Mouse (Mus musculus) mouse trophoblast stem cell (cell line): ENCODE results near the gene Tedc1.
"Not testable (repeated sequence)": the region's sequence is repeated elsewhere in the genome, so short reads cannot be mapped to it uniquely, and the experiment has no call there.

ENCODE experiments used
- in situ Hi-C, 2 experiments: fragments of 300-500 bp; cut with MseI, MboI; formaldehyde crosslinking; loops; 2 replicates in 1 of 2; 3 replicates in 1 of 2; pipeline ENCODE4 v1.15.1; 2025

Tedc1 gene

DNA sequence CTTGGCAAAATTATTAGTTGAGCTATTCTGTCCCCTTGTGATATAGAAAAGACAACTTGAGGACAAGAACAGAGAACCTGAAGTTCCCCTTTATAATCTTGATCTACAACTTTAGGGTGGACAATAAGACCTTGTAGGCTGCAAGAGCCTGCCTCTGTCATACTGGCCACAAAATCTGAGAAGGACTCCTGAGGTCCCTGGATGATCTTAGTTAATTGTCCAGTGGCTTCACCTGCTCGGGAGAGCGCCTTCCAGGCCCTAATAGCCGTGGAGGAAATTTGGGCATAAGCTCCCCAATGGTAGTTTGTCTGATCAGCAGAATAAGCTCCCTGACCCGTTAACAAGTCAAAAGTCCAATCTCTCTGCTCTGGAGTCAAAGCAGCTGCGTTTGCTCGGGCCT is 42.9 kb downstream of the Tedc1 start:
- in situ Hi-C loops = not testable (repeated sequence)

DNA sequence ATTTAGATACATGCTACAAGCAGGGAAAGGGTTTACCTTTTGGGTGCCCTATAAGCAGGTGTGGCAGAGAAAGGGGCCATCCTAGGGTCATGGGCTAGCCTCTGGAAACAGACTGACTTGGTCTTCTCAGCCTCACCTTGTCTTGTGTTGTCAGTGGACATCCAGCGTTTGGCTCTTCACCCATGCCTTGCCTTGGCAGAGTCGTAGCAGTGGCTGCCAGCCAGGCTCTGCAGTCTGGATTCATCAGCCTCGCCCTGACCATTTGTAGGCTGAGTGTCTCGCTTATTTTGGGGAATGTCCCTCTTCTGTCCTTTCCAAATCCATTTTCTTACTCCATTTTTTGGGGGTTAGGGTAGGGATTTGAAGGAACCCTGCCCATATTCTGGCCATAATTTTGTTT is 45.1 kb downstream of the Tedc1 start:
- in situ Hi-C loops = loop anchor here (25.0 kb wide), 3 partner anchors 386 to 536 kb away; no protein-coding TSS in a partner anchor

DNA sequence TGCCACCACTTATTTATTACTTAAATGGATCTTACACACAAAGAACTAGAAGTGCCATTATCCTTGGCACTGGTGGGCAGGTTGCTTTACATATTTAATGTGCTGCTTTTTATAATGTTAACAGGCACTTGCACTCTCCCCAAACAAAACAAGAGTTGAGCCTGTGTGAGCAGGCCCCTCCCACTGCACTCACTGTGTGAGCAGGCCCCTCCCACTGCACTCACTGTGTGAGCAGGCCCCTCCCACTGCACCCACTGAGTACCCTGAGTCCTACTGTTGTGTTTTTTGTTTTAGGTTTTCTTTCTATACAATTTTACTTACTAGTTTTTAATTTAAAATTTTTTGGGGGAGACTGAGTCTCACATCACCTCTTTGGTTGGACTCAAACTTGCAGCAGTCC is 45.8 kb downstream of the Tedc1 start:
- in situ Hi-C loops = loop anchor here (25.0 kb wide), 3 partner anchors 385 to 535 kb away; no protein-coding TSS in a partner anchor

DNA sequence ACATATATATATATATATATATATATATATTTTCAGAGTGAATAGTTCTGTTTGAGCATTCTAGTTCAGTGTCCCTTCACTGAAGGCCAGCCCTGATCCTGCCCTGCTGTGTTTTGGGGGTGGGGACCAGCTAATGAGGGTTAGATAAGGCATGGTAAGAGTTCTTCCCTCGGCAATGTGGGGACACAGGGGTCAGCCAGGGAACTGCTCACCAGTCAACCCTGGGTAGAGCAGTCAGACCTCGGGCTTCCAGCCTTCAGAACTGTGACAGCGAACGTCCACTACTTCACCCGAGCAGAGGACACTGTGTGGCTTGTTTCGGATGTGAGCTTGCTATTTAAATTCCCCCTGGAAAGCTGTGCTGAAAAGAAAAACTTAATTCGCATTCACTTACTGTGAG is 47.3 kb downstream of the Tedc1 start:
- in situ Hi-C loops = loop anchor here (25.0 kb wide), 3 partner anchors 384 to 534 kb away; no protein-coding TSS in a partner anchor

DNA sequence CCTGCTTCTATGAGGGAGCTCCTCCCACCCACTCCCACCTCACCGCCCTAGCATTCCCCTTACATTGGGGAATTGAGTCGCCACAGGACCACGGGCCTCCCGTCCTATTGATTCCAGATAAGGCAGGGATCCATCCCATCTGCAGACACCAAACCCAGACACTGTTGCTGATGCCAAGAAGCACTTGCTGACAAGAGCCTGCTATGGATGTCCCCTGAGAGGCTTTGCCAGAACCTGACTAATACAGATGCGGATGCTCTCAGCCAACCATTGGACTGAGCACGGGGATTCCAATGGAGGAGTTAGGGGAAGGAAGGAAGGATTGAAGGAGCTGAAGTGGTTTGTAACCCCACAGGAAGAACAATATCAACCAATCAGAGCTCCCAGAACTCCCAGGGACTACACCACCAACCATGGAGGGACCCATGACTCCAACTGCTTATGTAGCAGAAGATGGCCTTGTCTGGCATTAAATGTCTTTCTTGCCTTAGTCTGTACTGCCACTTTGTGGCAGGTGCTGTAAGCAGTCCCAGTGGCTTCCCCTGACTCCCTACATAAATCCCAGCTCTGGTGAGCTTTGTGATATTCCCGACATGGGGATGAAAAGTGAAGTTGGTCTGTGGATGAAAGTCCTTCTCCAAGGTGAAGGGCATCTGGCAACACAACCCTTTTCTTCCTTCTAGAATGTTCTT is 49.2 kb downstream of the Tedc1 start:
- in situ Hi-C loops = loop anchor here (25.0 kb wide), 3 partner anchors 382 to 532 kb away; no protein-coding TSS in a partner anchor

DNA sequence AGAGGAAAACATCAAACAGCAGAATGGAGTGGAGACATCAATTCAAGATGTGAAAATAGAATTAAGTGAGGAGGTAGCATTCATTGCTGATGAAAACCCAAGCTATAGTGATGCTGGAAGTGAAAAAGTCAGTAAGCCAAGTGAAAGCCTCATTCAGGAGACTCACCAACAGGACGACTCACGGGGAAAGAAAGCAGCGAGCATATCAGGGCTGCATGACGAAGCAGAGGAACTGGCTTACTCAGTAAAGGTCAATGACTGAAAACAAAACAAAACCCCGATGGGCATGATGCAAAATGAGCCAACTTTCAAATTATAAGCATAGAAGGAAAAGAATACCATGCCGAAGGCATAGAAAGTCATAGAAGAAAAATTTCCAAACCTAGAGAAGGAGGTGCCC is 51.5 kb downstream of the Tedc1 start:
- in situ Hi-C loops = loop anchor here (25.0 kb wide), 3 partner anchors 380 to 530 kb away; no protein-coding TSS in a partner anchor

DNA sequence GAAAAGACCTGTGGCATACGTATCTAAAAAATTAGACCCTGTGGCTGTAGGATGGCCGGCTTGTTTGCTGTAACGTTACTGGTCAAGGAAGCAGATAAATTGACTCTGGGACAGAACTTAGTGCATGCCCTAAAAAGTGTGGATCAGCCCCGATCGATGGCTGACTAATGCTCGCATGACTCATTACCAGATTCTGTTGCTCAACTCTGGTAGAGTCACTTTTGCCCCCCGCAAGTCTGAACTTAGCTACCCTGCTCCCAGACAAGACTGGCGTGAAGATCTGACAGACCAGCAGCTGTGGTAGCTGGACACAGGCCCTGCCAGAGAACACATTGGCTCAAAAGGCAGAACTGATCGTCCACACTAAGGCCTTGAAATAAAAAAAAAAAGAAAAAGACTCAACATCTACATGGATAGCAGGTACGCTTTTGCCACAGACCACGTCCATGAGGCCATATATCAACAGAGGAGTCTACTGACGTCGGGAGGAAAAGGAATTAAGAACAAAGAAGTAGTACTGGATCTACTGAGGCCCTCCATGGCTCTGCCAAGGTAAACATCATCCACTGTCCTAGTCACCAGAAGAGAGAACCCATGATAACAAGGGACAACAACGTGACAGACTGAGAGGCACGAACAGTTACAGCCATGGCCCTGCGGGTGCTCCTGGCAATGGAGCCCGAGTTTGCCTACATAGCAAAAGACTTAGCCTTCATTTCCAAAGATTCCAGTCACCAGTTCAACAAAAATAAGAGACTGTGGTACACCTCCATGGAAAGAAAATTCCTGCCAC is 54.6 kb downstream of the Tedc1 start:
- in situ Hi-C loops = loop anchor here (25.0 kb wide), 3 partner anchors 377 to 527 kb away; no protein-coding TSS in a partner anchor

DNA sequence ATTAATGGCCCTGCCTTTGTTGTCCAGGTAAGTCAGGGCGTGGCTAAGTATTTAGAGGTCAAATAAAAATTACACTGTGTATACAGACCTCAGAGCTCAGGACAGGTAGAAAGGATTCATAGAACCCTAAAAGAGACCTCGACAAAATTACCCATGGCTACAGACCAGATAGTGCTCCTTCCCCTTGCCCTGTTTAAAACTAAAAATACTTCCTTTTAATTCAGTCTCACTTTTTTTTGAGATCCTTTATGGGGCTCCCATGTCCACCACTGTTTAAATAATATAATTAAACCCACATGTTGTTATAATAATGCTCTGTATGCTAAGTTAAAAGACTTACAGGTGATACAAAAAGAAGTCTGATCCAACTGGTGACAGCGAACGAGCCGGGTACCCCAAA is 55.6 kb downstream of the Tedc1 start:
- in situ Hi-C loops = loop anchor here (25.0 kb wide), 3 partner anchors 376 to 526 kb away; no protein-coding TSS in a partner anchor

DNA sequence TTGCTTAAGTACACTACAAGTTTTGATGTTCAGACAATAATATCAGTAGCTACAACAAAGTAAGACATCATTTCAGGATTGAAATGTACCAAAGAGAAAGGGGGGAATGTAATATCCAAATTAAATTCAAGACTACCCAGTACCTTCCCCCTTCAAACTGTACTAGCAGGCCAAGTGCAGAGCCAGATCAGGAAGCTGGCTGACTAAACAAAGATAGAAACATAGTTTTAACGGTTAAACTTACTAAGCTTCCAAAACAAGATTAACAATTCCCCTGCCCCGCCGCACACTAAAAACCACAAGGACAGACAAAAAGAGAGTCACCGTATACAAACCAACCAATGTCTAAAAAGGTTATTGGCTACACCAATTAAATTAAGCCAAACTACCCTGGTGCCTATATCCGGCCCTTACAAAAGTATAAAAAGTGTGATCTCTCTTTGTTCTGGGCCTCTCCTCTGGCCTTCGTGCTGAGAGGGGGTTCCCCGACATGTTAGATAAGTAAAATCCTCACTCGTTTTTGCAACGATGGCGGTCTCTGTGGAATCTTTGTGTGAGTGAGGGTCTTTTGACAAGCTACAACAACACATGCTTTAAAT is 56.2 kb downstream of the Tedc1 start:
- in situ Hi-C loops = loop anchor here (25.0 kb wide), 3 partner anchors 375 to 525 kb away; no protein-coding TSS in a partner anchor

DNA sequence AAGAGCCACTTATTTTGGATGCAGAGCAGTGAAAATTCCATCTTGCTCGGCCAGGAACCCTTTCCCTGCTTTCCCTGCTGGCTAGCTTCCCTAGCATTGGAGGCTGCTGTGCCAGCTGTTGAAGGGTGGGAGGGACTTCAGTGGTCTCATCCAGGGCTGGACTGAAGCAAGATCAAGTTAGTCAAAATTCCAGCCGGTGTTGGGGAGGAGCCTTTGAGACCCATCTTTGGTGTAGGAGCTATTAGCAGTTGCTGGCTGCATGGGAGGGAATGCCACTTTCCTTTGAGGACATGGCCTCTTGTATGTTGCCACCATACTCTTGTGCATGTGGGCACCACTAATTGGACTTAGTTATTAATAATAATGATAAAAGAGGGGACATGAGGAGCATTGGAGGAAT is 57.0 kb downstream of the Tedc1 start:
- in situ Hi-C loops = loop anchor here (25.0 kb wide), 3 partner anchors 374 to 524 kb away; no protein-coding TSS in a partner anchor

DNA sequence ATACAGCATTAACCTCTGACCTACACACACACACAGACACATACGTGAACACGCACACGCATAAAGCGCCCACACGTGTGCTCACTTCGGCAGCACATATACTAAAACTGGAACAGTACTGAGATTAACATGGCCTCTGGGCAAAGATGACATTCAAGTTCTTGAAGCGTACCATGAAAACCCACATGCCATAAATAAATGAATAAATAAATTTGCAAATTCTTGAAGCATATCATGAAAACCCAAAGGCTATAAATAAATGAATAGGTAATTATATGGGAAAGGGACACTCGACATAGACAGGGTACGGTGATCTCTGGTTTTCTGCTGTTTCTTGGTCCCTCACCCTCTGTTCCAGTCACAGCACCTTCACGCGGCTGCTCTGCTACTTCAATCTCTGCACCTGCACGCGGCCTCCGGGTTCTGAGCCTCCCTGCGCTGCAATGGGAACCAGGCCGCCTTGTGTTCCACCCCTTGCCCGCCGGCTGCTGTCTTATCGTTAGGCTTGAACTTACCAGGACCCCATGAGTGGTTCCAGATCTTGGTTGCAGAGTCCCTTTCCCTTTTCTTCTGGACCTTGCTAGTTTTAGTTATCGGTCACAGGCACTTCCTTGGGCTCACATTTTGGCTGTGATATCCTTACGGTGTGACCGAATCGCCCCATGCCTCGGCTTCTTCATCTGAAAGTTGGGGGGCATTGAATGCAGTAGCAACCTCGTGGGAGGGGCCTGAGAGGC is 58.0 kb downstream of the Tedc1 start:
- in situ Hi-C loops = loop anchor here (25.0 kb wide), 3 partner anchors 373 to 523 kb away; no protein-coding TSS in a partner anchor

DNA sequence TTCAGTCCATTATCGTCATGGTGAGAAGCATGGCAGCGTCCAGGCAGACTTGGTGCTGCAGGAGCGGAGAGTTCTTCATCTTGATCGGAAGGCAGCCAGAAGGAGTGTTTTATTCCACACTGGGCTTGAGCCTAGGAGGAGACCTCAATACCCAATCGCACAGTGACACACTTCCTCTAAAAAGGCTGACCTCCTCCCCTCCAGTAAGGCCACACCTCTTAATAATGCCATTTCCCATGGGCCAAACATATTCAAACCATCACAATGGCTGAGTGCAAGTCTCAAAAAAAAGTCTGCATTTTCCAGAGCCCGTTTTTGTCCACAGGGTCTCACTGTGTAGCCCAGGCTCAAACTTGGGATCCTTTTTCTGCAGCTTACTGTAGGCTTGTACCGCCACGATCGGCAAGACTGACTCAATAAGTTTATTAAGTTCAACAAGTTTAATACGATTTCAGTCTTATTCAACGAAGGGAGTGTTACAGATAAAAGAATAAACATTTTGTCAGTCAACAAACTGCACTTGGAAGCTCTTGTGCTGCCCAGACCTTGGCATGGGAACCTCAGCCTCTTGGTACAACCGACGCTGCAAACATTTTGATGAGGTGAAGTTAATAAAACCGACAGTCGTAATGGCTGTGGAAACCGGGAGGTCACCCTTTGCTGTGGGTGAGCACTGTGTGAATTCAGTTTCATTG is 58.9 kb downstream of the Tedc1 start:
- in situ Hi-C loops = loop anchor here (25.0 kb wide), 3 partner anchors 372 to 522 kb away; no protein-coding TSS in a partner anchor
